Mouse (Mus musculus) heart, postnatal 36 days (tissue): ENCODE results near the gene Tpp1. TPM values are rescaled to one million over a fixed set of nuclear protein-coding genes. Genes with fewer than 3 reads are reported as not detected.
"Not testable (repeated sequence)": the region's sequence is repeated elsewhere in the genome, so short reads cannot be mapped to it uniquely, and the experiment has no call there.

Experiments used
- DNase-seq, 2 experiments: peaks; one replicate each; pipeline ENCODE4 v3.0.0; 2021 to 2022
- intact Hi-C: fragments of 180-260 bp; cut with DNase I; formaldehyde crosslinking; loops from one replicate; pipeline ENCODE4 v1.15.1; 2025
- total RNA-seq, 2 experiments: library from RNA; stranded (reverse); gene quantifications; 2 replicates each; pipeline ENCODE4 v1.2.3; 2021

Tpp1 gene
- total RNA-seq, 2 experiments from 2014 or later: 44.7 to 47.5 TPM

DNA sequence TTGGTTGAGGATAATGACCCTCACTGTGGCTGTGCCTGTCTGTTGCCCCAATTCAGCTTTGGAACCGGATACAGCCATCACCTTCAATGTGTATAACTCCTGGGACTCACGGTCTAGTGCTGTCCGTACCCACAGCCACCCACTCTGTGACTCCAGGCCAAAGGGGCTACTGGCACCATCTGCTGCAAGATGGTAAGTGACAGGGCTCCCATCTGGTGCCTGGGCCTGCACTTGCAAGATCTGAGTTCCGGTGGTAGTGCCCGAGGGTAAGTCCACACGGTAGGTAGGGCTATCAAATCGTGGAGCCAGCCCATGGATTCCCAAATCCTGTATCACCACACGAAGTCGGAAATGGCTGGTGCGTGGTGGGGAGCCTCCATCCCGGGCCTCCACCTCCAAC lies 12.3 kb upstream of the Tpp1 start:
- intact Hi-C loops: no loop called here
- no peak for DNase-seq

DNA sequence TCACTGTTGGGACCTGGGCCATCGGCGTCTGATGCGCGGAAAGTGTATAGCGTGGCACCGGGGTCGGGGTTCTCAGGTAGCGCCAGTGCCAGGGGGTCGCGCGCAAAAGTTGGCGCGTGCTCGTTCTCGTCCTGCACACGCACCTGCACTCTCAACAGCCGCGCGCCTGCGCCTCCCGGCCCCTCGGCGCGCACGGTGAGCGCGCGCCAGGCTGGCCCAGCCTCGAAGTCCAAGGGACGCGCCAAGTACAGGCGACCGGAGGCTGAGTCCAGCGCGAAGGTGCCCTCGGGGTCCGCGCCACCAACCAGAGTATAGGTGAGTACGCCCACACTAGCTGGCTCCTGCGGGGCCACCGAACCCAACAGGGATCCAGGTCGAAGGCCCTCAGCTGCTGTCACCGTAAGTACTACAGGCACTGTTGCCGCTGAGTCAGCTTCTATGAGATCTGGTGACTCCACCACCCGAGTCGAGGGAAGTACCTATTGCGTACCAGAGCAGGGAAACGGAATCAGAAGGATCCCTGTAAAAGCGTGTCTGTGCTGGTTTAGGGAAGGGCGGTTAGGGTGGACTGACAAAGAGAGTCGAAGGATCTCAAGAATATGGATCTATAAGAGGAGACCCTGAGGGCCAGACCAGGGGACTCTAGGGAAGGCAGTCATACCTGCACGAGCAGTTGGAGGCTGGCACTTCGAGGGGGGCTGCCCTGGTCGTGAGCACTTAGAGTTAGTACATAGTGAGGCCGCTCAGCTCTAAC lies 10.7 kb upstream of the Tpp1 start:
- no peak for DNase-seq
- intact Hi-C loops: no loop called here

- DNase-seq: no peak
- intact Hi-C loops: no loop called here
Measured at GRCm38 (mm10) chr7:105761813-105762484, 9.9 kb upstream of the Tpp1 start.

GRCm38 (mm10) chr7:105753281-105753680 lies 1.2 kb upstream of the Tpp1 start:
- no peak for DNase-seq
- intact Hi-C loops: no loop called here

GRCm38 (mm10) chr7:105752716-105753115 lies 681 bp upstream of the Tpp1 start:
- no peak for DNase-seq
- intact Hi-C loops: no loop called here

GRCm38 (mm10) chr7:105747776-105748175 lies 4.3 kb downstream of the Tpp1 start:
- intact Hi-C loops: no loop called here

DNA sequence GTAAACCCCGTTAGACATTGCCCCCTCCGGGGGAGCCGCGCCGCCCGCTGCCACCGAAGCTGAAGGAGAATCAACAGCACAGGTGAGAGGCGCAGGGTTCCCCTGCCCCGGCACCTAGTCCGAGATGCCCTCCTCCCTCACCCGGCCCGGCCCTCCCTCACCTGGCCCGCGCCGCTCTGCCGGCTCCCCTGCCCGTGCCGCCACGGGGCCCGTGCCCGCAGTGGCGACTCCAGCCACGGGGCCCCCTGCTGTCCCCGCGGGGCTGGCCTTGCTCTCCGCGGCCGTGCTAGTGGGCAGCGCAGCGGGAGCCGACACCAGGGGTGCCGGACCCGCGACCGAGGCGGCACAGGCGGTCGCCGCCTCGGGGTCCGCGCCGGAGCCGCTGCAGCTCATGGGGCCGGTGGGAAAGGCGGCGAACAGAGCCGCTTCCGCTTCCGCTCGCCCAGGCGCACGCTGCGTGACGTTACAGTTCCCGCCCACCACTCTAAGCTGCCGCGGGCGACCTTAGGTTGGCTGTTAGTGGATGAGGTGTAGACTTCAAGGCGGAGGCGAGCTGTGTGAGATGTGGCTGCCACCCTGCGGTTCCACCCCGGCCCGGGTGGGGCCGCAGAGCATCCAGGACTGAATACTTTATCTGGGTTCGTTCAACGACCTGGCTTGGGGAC lies 8.0 kb downstream of the Tpp1 start, which contains the start of gene Taf10:
Gene Taf10 (minus strand): TSS at position 436 of the 665 bp plus-strand sequence.
- DNase-seq: peak; percentile 83 to 86
- intact Hi-C loops: no loop called here

More at GRCm38 (mm10) chr7:105747776-105748175, 4.3 kb downstream of the Tpp1 start:
- DNase-seq: no peak

DNA sequence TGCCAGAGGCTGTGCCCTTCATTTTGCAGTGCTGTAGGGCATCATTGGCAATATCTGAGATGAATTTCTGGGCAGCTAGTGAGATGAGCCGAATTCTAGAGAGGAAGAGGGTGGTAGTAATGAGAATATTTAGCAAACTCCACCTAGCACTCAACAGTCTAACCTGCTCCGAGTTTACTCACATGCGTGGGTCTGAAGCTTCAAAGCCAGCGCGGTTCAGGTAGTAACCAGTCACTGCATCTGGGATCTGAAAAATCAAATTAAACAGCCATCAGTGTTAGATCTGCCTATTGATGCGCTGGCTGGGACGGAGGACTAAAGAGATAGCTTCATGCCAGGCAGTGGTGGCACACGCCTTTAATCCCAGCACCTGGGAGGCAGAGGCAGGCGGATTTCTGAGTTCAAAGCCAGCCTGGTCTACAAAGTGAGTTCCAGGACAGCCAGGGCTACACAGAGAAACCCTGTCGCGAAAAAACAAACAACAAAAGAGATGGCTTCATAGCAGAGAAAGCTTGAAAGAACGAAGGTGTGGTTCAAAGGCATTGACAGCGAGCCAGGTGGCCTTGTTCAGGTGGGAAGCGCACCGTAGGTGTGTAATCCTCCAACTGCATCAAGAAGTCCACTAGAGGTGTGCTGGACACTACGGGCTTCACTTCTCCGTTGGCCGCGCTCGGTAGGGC lies 8.6 kb downstream of the Tpp1 start:
- intact Hi-C loops, DNase-seq: not testable (repeated sequence)

DNA sequence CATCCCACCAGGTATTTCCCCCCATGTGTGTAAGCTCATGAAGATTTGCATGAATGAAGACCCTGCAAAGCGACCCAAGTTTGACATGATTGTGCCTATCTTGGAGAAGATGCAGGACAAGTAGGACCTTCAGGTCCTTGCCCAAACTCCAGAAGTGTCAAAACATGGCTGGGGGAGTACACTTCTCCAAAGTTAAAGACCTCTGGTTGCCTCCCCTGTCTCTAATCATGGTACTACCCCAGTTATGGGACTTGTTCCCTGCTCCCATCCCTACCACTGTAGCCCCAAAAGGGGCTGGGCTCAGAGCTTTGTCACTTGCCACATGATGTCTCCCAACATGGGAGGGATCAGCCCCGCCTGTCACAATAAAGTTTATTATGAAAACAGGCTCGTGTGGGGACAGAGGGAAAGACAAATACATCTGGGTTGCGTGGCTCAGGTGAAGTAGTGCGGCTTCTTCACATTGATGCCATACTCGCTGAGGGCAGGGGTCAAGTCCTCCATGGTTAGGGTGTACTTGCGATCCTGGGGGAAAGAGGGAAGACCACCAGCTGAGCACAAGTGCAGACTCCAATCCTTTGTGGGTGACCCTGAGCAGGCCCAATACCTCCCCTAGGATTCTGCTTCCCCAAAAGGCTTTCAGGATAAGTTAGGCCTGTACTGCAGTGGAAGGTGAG lies 9.4 kb downstream of the Tpp1 start:
- intact Hi-C loops, DNase-seq: not testable (repeated sequence)

DNA sequence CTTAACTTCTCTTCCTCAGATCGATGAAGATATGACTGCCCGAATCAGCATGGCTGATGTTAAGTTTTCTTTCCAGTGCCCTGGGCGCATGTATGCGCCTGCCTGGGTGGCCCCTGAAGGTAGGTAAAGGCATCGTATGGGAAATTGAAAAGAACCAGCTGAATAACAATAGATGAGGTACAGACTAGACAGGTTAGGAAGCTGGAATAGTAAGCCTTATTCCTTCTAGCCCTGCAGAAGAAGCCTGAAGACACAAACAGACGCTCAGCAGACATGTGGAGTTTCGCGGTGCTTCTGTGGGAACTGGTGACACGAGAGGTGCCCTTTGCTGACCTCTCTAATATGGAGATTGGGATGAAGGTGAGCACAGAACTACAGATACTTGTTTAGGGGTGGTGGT lies 10.1 kb downstream of the Tpp1 start:
- intact Hi-C loops: no loop called here
- DNase-seq: no peak

GRCm38 (mm10) chr7:105740851-105741250 lies 11.2 kb downstream of the Tpp1 start:
- intact Hi-C loops: no loop called here
- DNase-seq: no peak

- intact Hi-C loops: no loop called here
- DNase-seq: no peak
Measured at GRCm38 (mm10) chr7:105740089-105740795, 11.8 kb downstream of the Tpp1 start.

DNA sequence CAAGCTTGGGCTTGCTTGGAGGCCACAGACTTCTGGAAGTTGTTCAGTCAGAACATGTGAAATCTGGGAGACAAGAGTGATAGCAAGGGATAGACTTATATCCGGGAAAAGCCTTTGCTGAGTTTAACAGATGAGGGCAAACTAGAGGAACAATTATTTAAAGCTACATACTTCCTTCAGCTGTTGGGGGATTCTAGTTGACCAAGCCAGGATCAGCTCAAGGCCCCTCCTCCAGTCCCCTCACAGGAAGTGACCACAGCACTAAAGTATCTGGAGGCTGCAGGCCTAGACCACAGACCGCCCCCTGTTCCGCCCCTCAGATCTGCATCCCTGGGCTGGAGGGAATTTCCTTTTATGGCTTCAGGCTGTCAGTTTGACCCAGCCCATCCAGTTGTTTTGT lies 13.1 kb downstream of the Tpp1 start:
- DNase-seq: peak; percentile 69
- intact Hi-C loops: no loop called here

DNA sequence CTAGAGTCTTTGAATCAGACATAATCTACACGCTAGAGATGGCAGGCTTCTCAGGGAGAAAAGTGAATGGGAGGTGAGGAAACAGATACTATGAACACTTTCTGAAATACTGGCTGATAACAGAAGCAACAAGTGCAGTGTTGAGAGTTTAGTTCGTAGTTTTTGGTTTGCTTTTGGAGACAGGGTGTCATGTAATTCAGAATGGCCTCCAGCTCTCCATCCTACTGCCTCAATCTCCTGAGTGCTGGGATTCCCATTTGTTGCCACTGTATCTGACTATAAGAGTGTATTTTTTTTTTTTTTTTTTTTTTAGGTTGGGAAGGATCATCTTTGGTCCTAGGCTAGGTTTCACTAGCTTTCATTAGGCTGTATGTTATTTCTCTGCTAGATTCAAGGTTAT lies 13.7 kb downstream of the Tpp1 start:
- intact Hi-C loops: no loop called here
- no peak for DNase-seq

- intact Hi-C loops: loop anchor here (2.0 kb wide), 2 partner anchors 73 to 97 kb away; partner anchors contain the start of genes Arfip2, Gm45799, Mrpl17 and Timm10b
- no peak for DNase-seq
Measured at GRCm38 (mm10) chr7:105737648-105738047, 14.4 kb downstream of the Tpp1 start.

DNA sequence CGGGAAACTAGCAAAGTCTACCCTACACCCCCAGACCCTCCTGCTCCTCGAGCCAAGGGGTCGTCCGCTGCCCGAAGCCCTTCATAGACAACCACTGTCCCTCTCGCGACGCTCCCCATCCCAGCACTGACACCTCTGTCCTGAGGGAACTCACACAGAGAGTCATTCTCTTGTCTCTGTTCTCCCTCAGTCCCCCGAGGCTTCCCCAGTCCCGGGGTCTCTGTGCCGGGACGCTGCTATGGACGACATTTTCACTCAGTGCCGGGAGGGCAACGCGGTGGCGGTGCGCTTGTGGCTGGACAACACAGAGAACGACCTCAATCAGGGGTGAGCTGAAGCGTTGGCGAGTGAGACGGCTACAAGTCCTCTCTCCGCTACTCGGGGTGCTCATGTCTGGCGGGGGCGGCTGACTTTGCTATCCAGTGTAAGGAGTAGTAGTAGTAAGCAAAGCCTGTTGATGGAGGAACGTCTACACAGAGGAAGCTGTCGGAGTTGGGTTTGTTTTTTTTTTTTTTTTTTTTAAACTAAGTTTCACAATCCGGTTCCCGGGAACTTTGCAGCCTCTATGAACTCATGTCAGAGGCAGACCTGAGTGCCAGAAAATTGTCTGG lies 15.0 kb downstream of the Tpp1 start, which contains the start of gene Rrp8:
Gene Rrp8 (minus strand): TSS at position 475 of the 611 bp plus-strand sequence.
- DNase-seq: peak; percentile 66 to 74
- intact Hi-C loops: loop anchor here (2.0 kb wide), 2 partner anchors 74 to 96 kb away; partner anchors contain the start of genes Arfip2, Gm45799, Mrpl17 and Timm10b

DNA sequence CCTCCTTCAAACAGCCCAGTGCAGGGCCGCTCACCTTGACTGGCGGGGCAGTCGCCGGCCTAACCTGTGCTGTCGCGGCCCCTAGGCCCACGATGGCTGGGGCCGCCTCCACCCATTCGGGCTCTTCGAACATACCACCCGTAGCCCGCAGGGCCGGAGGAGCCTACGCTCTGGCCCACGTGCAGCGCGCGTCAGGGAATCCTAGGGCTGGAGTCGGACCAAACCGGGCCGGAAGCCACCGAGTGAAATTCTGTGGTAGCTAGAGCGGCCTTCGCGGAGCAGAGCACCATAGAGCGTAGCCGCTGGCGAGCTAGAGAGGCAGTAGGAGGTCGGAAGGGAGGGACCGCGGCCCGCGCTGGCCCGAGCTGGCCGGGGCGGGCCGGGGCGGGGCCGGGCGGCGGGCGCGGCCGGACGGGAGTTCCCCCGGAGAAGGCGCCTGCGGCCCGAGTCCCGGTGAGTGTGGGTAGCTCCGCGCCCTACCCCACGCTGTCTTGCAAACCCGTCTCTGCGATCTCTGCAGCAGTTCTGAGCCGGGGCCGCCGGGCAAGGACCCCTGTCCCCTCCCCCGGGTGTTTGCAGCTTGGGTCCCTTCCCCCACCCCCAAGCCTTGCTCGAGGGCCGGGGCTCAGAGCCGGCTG lies 15.7 kb downstream of the Tpp1 start, which contains the start of gene Ilk:
Gene Ilk (plus strand): TSS at position 329 of the 638 bp plus-strand sequence.
- intact Hi-C loops: loop anchor here (2.0 kb wide), 2 partner anchors 74 to 96 kb away; partner anchors contain the start of genes Arfip2, Gm45799, Mrpl17 and Timm10b
- peak; percentile 92 to 94 for DNase-seq

- DNase-seq, intact Hi-C loops: not testable (repeated sequence)
Measured at GRCm38 (mm10) chr7:105735464-105735863, 16.6 kb downstream of the Tpp1 start.
